Mouse (Mus musculus) stomach, postnatal 0 days (tissue): Measurements from ENCODE around the gene Eef2.

Experiments
- CTCF ChIP-seq: IDR thresholded peaks from 2 replicates; pipeline ENCODE4 v1.5.1; 2016; ENCODE audit warnings: antibody characterized with exemption, low read depth, mild to moderate bottlenecking, moderate library complexity
- EP300 ChIP-seq: optimal IDR thresholded peaks from 2 replicates; pipeline ENCODE3; 2016; ENCODE audit warnings: antibody characterized with exemption

DNA sequence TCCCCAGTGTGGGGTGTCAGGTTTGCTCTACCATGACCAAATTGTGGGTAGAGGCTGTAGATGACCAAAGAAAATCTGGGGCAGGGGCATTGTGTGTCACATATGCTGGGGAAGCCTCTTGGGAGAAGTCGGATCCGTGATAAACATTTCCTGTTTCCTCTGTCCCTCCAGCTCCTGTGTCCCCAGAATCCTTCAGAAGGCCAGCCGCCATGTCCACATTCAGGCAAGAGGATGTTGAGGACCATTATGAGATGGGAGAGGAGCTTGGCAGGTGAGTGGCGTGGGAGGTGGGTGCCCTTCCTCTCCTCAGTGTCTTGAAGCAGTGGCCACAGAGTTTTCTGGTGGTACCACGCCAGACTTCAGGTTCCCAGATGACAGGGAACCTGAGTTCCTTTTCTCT, 7.4 kb downstream of the Eef2 start, which contains the start of gene 4930442H23Rik:
- no peak for TF ChIP-seq CTCF
- no peak for TF ChIP-seq EP300
